Mouse (Mus musculus) liver, postnatal 0 days (tissue): Measurements from ENCODE around the gene Klhl12. TPM values are rescaled to one million over a fixed set of nuclear protein-coding genes. Genes with fewer than 3 reads are reported as not detected.
"Not testable (repeated sequence)": the region's sequence is repeated elsewhere in the genome, so short reads cannot be mapped to it uniquely, and the experiment has no call there.

Experiments used
- ATAC-seq: fragments of 200-750 bp; cut with Nextera tagmentation; 2 replicates; pipeline ENCODE4 v1.8.0; 2017; ENCODE audit warnings: mild to moderate bottlenecking, moderate library complexity
- DNase-seq: peaks from one replicate; pipeline ENCODE4 v3.0.0-alpha.2; 2016
- H3K27ac ChIP-seq: fragments of 300-500 bp; sonication (generic); 2 replicates; pipeline ENCODE4 v1.5.1; 2014; ENCODE audit warnings: antibody characterized with exemption, moderate library complexity, mild to moderate bottlenecking, low read depth
- H3K27me3 ChIP-seq: fragments of 300-500 bp; sonication (generic); 2 replicates; pipeline ENCODE4 v1.6.1; 2014; ENCODE audit warnings: low read length, control low read depth, mixed read lengths; ENCODE audit not compliant: insufficient read depth
- H3K36me3 ChIP-seq: fragments of 300-500 bp; sonication (generic); replicated peaks from 2 replicates; pipeline ENCODE4 v1.6.1; 2014; ENCODE audit warnings: mild to moderate bottlenecking, control low read depth, low read length, moderate library complexity, mixed read lengths; ENCODE audit not compliant: insufficient read depth
- H3K4me1 ChIP-seq: fragments of 300-500 bp; sonication (generic); 2 replicates; pipeline ENCODE4 v1.6.1; 2014; ENCODE audit warnings: antibody characterized with exemption, mild to moderate bottlenecking, control low read depth; ENCODE audit not compliant: insufficient read depth
- H3K4me2 ChIP-seq: fragments of 300-500 bp; sonication (generic); 2 replicates; pipeline ENCODE4 v1.6.1; 2014; ENCODE audit warnings: low read depth, mild to moderate bottlenecking, low read length, moderate library complexity, mixed read lengths
- H3K4me3 ChIP-seq: fragments of 300-500 bp; sonication (generic); 2 replicates; pipeline ENCODE4 v1.5.1; 2014; ENCODE audit warnings: low read depth, low read length
- H3K9ac ChIP-seq: fragments of 300-500 bp; sonication (generic); replicated peaks from 2 replicates; pipeline ENCODE4 v1.6.1; 2014; ENCODE audit warnings: mild to moderate bottlenecking, moderate library complexity
- H3K9me3 ChIP-seq: fragments of 300-500 bp; sonication (generic); 2 replicates; pipeline ENCODE4 v1.6.1; 2016; ENCODE audit warnings: mild to moderate bottlenecking, control low read depth, low read length, mixed read lengths
- CTCF ChIP-seq: sonication (generic); IDR thresholded peaks from 2 replicates; pipeline ENCODE4 v1.5.1; 2016; ENCODE audit warnings: antibody characterized with exemption, low read depth
- EP300 ChIP-seq: IDR thresholded peaks from 2 replicates; pipeline ENCODE4 v1.6.1; 2016; ENCODE audit warnings: antibody characterized with exemption, low read depth, mild to moderate bottlenecking
- WGBS: fragments of 180-500 bp; shearing (Covaris S2); extraction: QIAGEN DNeasy Blood & Tissue Kit; methylation state at CpG from one replicate; pipeline ENCODE4 v1.1.7; 2014; ENCODE audit not compliant: insufficient replicate concordance; 5-methylcytosine and 5-hydroxymethylcytosine counted together
- polyA plus RNA-seq: library from polyadenylated mRNA; unstranded; fragments of >200 nt; fragmentation: Nextera tagmentation; extraction: Ambion mirVana; gene quantifications from 2 replicates; pipeline ENCODE4 v1.2.1, GENCODE M21; 2015

Gene Klhl12
- polyA plus RNA-seq, 1 experiment from 2014 or later: 13.2 TPM

DNA sequence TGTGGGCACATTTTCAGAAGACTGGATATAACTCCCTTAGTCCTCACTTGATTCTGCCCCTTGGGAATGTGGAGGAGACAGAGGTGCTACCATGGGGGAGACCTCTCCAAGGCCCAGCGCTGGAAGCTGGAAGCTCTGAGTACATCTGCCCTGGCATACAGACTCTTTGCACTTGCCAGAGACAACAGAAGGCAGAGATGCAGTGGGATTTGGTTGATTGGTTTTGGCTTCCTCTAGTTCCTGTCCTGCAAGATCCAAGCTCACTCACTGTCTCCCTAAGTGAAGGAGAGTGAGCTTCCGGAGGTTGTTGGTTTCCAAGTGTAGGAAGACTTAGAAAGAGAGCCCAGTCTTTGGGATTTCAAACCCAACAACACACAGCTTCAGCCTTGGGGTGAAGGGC is 60.6 kb downstream of the Klhl12 start:
- Histone ChIP-seq H3K9me3 (no peaks in the 10 kb centered on the region), H3K27me3 (peaks cover 22% of the 10 kb centered on the region; the same call in 1 of the 2 replicates), H3K4me3 (no peak overlapping the region), H3K9ac (no peak overlapping the region), H3K4me1 (peaks cover 13% of the 10 kb centered on the region; the same call in 1 of the 2 replicates), H3K36me3 (no peaks in the 10 kb centered on the region), H3K27ac (no peak overlapping the region), H3K4me2 (no peak overlapping the region)
- TF ChIP-seq EP300: no peak
- no peak for TF ChIP-seq CTCF
- DNase-seq: no peak
- no peak for ATAC-seq
- WGBS: 72% methylated on average over 2 of the region's 2 CpGs

DNA sequence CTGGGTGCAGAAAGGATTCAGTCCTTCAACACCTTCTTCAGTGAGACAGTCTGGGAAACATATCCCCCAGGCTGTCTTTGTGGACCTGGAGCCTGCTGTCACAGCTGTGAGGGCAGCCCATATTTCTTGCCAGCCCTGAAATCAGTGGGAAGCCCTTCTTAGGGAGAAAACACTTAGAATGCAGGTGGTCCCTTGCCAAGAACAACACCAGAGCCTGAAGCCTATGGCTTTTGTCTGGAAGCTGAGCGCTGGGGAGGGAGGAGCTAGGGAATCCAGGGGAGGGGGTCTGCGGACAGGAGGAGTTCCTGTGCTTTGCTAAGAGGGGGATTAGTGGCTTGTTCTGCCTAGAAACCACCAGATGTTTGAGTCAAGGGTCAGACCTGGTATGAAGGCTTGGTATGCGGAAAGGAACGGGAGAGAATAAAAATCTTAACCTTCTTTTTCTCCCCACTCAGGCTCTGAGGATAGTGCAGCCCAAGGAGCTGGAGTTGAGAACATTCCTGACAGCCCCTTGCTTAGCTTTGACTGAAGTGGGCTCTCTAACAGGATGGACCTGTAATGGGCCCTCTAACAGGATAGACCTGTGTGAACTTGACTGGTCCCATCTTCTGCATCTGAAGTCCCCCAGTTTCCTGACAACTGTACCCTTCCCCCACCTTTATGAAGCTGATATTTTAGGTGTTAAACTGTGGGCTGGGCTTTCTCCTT is 61.3 kb downstream of the Klhl12 start:
- Histone ChIP-seq H3K4me1 (peaks cover 18% of the 10 kb centered on the region; the same call in 1 of the 2 replicates), H3K9me3 (no peaks in the 10 kb centered on the region), H3K27ac (no peak overlapping the region), H3K27me3 (peaks cover 21% of the 10 kb centered on the region; the same call in 1 of the 2 replicates), H3K4me3 (no peak overlapping the region), H3K4me2 (no peak overlapping the region), H3K9ac (no peak overlapping the region), H3K36me3 (no peaks in the 10 kb centered on the region)
- TF ChIP-seq CTCF: no peak
- no peak for TF ChIP-seq EP300
- ATAC-seq (no peak), DNase-seq (no peak)
- WGBS: 57% methylated on average over 4 of the region's 4 CpGs

GRCm38 (mm10) chr1:134517841-134518240 is 62.5 kb downstream of the Klhl12 start:
- not testable (repeated sequence) for H3K9ac ChIP-seq, DNase-seq, H3K36me3 ChIP-seq, H3K4me2 ChIP-seq, H3K27ac ChIP-seq, H3K27me3 ChIP-seq, H3K9me3 ChIP-seq, H3K4me3 ChIP-seq, ATAC-seq
- WGBS: 82% methylated on average over 11 of the region's 14 CpGs
- peaks cover 18% of the 10 kb centered on the region for H3K4me1 ChIP-seq

DNA sequence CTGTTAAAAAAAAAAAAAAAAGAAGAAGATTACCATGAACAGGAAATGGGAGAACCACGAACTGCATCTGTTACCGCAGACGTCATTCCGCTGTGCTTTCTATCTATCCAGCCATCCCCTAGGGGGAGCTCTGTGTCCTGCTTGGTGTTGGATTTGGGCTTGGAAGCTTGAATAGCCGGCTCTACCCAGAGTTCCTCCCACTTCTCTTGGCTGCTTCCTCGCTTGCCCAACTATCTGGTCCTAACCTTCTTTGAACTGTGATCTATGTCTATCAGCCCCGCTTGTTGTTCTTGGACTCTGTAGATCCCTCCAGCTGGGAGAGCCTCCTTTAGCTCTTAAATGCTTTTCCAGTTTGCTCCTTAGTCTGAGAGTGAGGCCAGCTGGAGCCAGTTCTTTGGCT is 63.3 kb downstream of the Klhl12 start:
- 2% methylated on average over 7 of the region's 7 CpGs for WGBS
- Histone ChIP-seq H3K4me2 (no peak overlapping the region), H3K27ac (no peak overlapping the region), H3K27me3 (peaks cover 1% of the 10 kb centered on the region; the same call in 1 of the 2 replicates), H3K9me3 (no peaks in the 10 kb centered on the region), H3K4me1 (peaks cover 13% of the 10 kb centered on the region), H3K36me3 (no peaks in the 10 kb centered on the region), H3K9ac (no peak overlapping the region), H3K4me3 (no peak overlapping the region)
- ATAC-seq (peak; percentile 89), DNase-seq (peak; percentile 89)
- TF ChIP-seq CTCF: peak; percentile 94
- TF ChIP-seq EP300: no peak

DNA sequence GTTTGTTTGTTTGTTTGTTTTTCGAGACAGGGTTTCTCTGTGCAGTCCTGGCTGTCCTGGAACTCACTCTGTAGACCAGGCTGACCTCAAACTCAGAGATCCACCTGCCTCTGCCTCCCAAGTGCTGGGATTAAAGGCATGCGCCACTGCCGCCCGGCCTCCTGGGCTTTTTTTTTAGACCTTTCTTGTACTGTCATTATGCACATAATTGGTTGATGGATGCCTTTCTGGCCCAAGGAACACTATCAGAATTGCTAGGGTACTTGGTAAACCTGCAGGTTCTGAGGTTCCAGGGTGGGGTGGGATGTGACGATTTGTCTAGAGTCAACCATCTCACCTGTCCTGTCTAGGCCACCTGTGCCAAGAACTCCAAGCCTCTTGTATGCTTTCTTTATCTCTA is 63.9 kb downstream of the Klhl12 start:
- H3K4me3 ChIP-seq, H3K9ac ChIP-seq, H3K4me2 ChIP-seq, H3K36me3 ChIP-seq, ATAC-seq, H3K9me3 ChIP-seq, DNase-seq, H3K27ac ChIP-seq, H3K27me3 ChIP-seq: not testable (repeated sequence)
- peaks cover 12% of the 10 kb centered on the region for H3K4me1 ChIP-seq
- 81% methylated on average over 5 of the region's 5 CpGs for WGBS

DNA sequence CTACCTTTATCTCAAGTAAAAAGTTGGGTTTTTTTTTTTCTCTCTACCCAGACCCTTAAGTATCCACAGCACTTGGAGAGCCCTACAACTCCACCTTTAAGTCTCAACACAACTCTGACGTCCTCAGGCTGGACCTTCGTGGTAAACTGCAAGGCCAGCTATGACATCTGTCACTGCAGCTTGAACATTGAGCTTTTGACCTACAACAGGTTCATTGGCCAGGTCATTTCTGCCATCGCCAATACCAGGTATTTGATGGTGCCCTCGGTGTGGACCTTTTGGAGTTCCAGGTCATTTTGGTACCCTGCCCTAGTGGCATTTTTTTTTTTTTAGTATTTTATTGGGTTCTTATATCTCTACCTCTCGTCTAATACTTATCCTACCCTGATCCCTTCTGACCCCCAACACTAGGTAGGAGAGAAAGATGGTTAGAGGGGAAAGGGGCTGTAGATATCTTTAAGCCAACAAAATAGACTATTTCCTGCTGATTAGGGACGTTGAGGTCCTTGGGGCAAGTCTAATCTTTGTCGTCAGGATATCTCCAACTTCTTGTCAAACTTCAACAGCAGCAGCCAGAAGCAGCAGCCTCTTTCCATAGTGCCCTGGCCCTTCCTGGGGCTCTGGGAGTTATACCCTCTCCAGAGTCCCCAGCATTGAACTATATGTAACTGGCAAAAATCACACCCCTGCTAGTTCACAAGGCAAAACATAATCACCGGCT is 64.8 kb downstream of the Klhl12 start:
- Histone ChIP-seq H3K4me1 (peaks cover 12% of the 10 kb centered on the region), H3K9me3 (no peaks in the 10 kb centered on the region), H3K36me3 (no peaks in the 10 kb centered on the region), H3K27ac (no peak overlapping the region), H3K9ac (peak overlapping the region; percentile 23; the same call in 1 of the 2 replicates), H3K4me2 (no peak overlapping the region), H3K27me3 (no peaks in the 10 kb centered on the region), H3K4me3 (no peak overlapping the region)
- DNase-seq: no peak
- TF ChIP-seq CTCF (no peak), EP300 (peak; percentile 40; the same call in 1 of the 2 replicates)
- 51% methylated on average over 8 of the region's 8 CpGs for WGBS
- ATAC-seq: no peak
